9 mouse cellular contexts compared by ENCODE assay signal in genomic region chr14:61650291-61650960, GRCm38 (mm10). TPM values are rescaled to one million over a fixed set of nuclear protein-coding genes. Genes with fewer than 3 reads are reported as not detected.
DNase-seq lines count a peak whose midpoint lies in the region; ATAC-seq lines count a peak whose summit lies in the region.
"Had no signal": no experiment of that assay in that cellular context is flagged by ENCODE, and none has a peak within 500 bp of the region (broad histone marks: within the 10 kb centered on the region; RNA-seq: fewer than 3 reads in every experiment).

No protein-coding gene starts in this region.

- H3K27ac ChIP-seq in forebrain, embryonic 12.5 days: 0 out of 2 replicates have a peak overlapping the region, but pooled peaks have one; percentile 42
- H3K27ac ChIP-seq in forebrain, embryonic 16.5 days (ENCODE audit: low read length): no peak overlapping the region; the same call in 1 of the 2 replicates
- H3K27ac ChIP-seq: hindbrain, embryonic 15.5 days had no signal

- H3K4me3 ChIP-seq in forebrain, embryonic 12.5 days (replicated peaks): no peak overlapping the region
- H3K4me3 ChIP-seq in forebrain, embryonic 16.5 days (replicated peaks; ENCODE audit: low read length): no peak overlapping the region
- H3K4me3 ChIP-seq: hindbrain, embryonic 15.5 days had no signal

- no peak overlapping the region for H3K9ac ChIP-seq in forebrain, embryonic 12.5 days
- no peak overlapping the region for H3K9ac ChIP-seq in forebrain, embryonic 16.5 days (replicated peaks; ENCODE audit: low read depth, low read length)
- H3K9ac ChIP-seq: hindbrain, embryonic 15.5 days had no signal

- peaks cover 7% of the 10 kb centered on the region; the same call in 1 of the 2 replicates for H3K4me1 ChIP-seq in forebrain, embryonic 12.5 days
- peaks cover 10% of the 10 kb centered on the region for H3K4me1 ChIP-seq in forebrain, embryonic 16.5 days (replicated peaks; ENCODE audit: control insufficient read depth, insufficient read depth, low read length)

- no peaks in the 10 kb centered on the region for H3K27me3 ChIP-seq in forebrain, embryonic 12.5 days
- H3K27me3 ChIP-seq in forebrain, embryonic 16.5 days (replicated peaks; ENCODE audit: control insufficient read depth, insufficient read depth, low read length): no peaks in the 10 kb centered on the region
- H3K27me3 ChIP-seq: hindbrain, embryonic 15.5 days had no signal

- 41% methylated on average over 9 of the region's 9 CpGs for WGBS in forebrain, embryonic 12.5 days
- WGBS in forebrain, embryonic 16.5 days: 37% methylated on average over 9 of the region's 9 CpGs

- H3K4me2 ChIP-seq in forebrain, embryonic 12.5 days: peak overlapping the region; percentile 2; the same call in 1 of the 2 replicates
- no peak overlapping the region; the same call in 1 of the 2 replicates for H3K4me2 ChIP-seq in forebrain, embryonic 16.5 days (ENCODE audit: low read length)

- peak; percentile 33 for DNase-seq in right cerebral cortex, adult 18-20 months
- no peak for DNase-seq in right cerebral cortex, postnatal 36 days (ENCODE audit: low spot score in 2 of 2)
- peak; percentile 69 to 72 for DNase-seq in cerebellum, postnatal 14 days
- peak; percentile 74 for DNase-seq in kidney, postnatal 10 days
- peak; percentile 73 for DNase-seq in lung, postnatal 10 days
- peak; percentile 57 for DNase-seq in thymus, postnatal 4 days

- no peaks in the 10 kb centered on the region for H3K36me3 ChIP-seq in forebrain, embryonic 12.5 days (replicated peaks)
- H3K36me3 ChIP-seq in forebrain, embryonic 16.5 days (ENCODE audit: control insufficient read depth, insufficient read depth): no peaks in the 10 kb centered on the region
- H3K36me3 ChIP-seq: hindbrain, embryonic 15.5 days had no signal

- H3K9me3 ChIP-seq in forebrain, embryonic 12.5 days: no peaks in the 10 kb centered on the region
- H3K9me3 ChIP-seq in forebrain, embryonic 16.5 days (ENCODE audit: control insufficient read depth, low read length): no peaks in the 10 kb centered on the region
- H3K9me3 ChIP-seq: hindbrain, embryonic 15.5 days had no signal

- ATAC-seq in forebrain, embryonic 12.5 days (ENCODE audit: low FRiP score): no peak
- no peak for ATAC-seq in forebrain, embryonic 16.5 days

RNA-seq across cellular contexts. Expression of gene Kcnrg, which starts 43.2 kb away (rescaled TPM):
- 1.7 and 2.7 TPM in 2 replicates for polyA plus RNA-seq in forebrain, embryonic 12.5 days (2016; fragmentation: Nextera tagmentation; extraction: Ambion mirVana)
- 3.7 and 4.4 TPM in 2 replicates for polyA plus RNA-seq in forebrain, embryonic 16.5 days (2015; fragmentation: Nextera tagmentation; extraction: Ambion mirVana)

RNA-seq across cellular contexts. Expression of gene Trim13, which starts 52.4 kb away (rescaled TPM):
- 41.5 and 42.6 TPM in 2 replicates for polyA plus RNA-seq in forebrain, embryonic 12.5 days (2016; fragmentation: Nextera tagmentation; extraction: Ambion mirVana)
- polyA plus RNA-seq in forebrain, embryonic 16.5 days (2015; fragmentation: Nextera tagmentation; extraction: Ambion mirVana): 67.4 and 70.5 TPM in 2 replicates

Comparison
In these comparisons a context has a peak if more than half of its experiments do, and no peak if none do; other contexts are left out.
1. DNase-seq: peak in right cerebral cortex, adult 18-20 months (single experiment), cerebellum, postnatal 14 days (2 of 2), kidney, postnatal 10 days (single experiment), lung, postnatal 10 days (single experiment) and thymus, postnatal 4 days (single experiment); none in right cerebral cortex, postnatal 36 days (0 of 2).